Mouse (Mus musculus) erythroblast, embryonic 14.5 days (primary cell): ENCODE results near the gene C1qtnf3.

Source experiments
- GATA1 ChIP-seq: IDR thresholded peaks from 2 replicates; pipeline ENCODE4 v1.6.1; 2012; ENCODE audit warnings: low read length, inconsistent platforms, mixed read lengths
- TAL1 ChIP-seq: IDR thresholded peaks from 3 replicates; pipeline ENCODE4 v1.6.1; 2012; ENCODE audit warnings: low read length, inconsistent platforms, mixed read lengths

DNA sequence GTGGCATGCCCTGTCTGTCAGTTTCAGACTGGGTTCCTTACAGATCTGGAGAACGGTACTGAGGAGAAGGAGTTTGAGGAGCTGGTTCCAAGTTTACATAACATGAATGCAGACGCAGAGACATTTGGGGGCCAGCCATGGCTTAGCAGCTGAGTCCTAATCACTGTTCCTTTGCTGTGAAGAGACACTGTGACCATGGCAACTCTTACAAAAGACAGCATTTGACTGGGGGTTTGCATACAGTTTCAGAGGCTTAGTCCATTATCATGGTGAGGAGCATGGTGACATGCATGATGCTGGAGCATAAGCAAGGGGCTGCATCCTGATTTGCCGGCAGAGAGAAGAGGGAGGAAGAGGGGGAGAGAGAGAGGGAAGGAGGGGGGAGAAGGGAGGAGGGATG is 29.6 kb upstream of the C1qtnf3 start:
- TF ChIP-seq GATA1 = no peak
- TF ChIP-seq TAL1 = no peak
